Mouse (Mus musculus) megakaryocyte progenitor cell, adult 5-6 weeks (primary cell): Measurements from ENCODE around the gene Hprt. TPM values are rescaled to one million over a fixed set of nuclear protein-coding genes. Genes with fewer than 3 reads are reported as not detected.
A peak's percentile ranks its signal among the peaks of the same experiment; 100 is the strongest.
"Not testable (repeated sequence)": the region's sequence is repeated elsewhere in the genome, so short reads cannot be mapped to it uniquely, and the experiment has no call there.

Experiments
- ATAC-seq: replicated peaks from 2 replicates; pipeline ENCODE4 v1.8.0; 2016; ENCODE audit warnings: mild to moderate bottlenecking, moderate TSS enrichment, inconsistent platforms; ENCODE audit not compliant: poor library complexity
- total RNA-seq, 2 experiments: library from RNA; stranded (forward) in 1 of 2; stranded (reverse) in 1 of 2; fragments of 157-497, 149-512 nt in 1 of 2; fragments of 200-1000 nt in 1 of 2; gene quantifications; 2 replicates each; pipeline versions ENCODE4 v1.2.3 to v1.2.4; 2015 to 2017

The Hprt gene
- 392 and 418 TPM in 2 replicates for total RNA-seq (2015)
- total RNA-seq (2017), result 395 and 396 TPM in 2 replicates

GRCm38 (mm10) chrX:52987905-52988783 lies at the start of gene Hprt:
TSS of gene Hprt (plus strand) at chrX:52988137.
- ATAC-seq, result peak; percentile 97

- no peak for ATAC-seq
These were observed 42.4 kb upstream of the Hprt start for GRCm38 (mm10) chrX:52945509-52945908.

GRCm38 (mm10) chrX:52949713-52950112 lies 38.2 kb upstream of the Hprt start:
- peak; percentile 69 for ATAC-seq

- ATAC-seq, result peak; percentile 57
These were observed 31.0 kb upstream of the Hprt start for GRCm38 (mm10) chrX:52956942-52957341.

GRCm38 (mm10) chrX:52961559-52962110 lies 26.3 kb upstream of the Hprt start:
- no peak for ATAC-seq

- ATAC-seq, result no peak
These were observed 22.8 kb upstream of the Hprt start for GRCm38 (mm10) chrX:52965149-52965548.

GRCm38 (mm10) chrX:52971211-52972006 lies 16.5 kb upstream of the Hprt start:
- peak; percentile 99 for ATAC-seq

- no peak for ATAC-seq
These were observed 15.8 kb upstream of the Hprt start for GRCm38 (mm10) chrX:52972129-52972528.

GRCm38 (mm10) chrX:52972680-52973079 lies 15.3 kb upstream of the Hprt start:
- peak; percentile 43; the same call in 1 of the 2 replicates for ATAC-seq

- ATAC-seq, result no peak
These were observed 9.4 kb upstream of the Hprt start for GRCm38 (mm10) chrX:52978576-52978975.

- ATAC-seq, result no peak
These were observed 6.6 kb upstream of the Hprt start for GRCm38 (mm10) chrX:52981378-52981777.

- not testable (repeated sequence) for ATAC-seq
These were observed 6.8 kb downstream of the Hprt start for GRCm38 (mm10) chrX:52994726-52995125.

GRCm38 (mm10) chrX:53004887-53005286 lies 16.9 kb downstream of the Hprt start:
- ATAC-seq, result not testable (repeated sequence)

- ATAC-seq, result peak; percentile 87
These were observed 18.1 kb downstream of the Hprt start for GRCm38 (mm10) chrX:53006062-53006461.

- no peak for ATAC-seq
These were observed 27.6 kb downstream of the Hprt start for GRCm38 (mm10) chrX:53015549-53015948.

GRCm38 (mm10) chrX:53023021-53023420 lies 35.1 kb downstream of the Hprt start:
- no peak for ATAC-seq

- peak; percentile 89 for ATAC-seq
These were observed 36.3 kb downstream of the Hprt start for GRCm38 (mm10) chrX:53024268-53024667.

- ATAC-seq, result no peak
These were observed 37.7 kb downstream of the Hprt start for GRCm38 (mm10) chrX:53025471-53026223.

GRCm38 (mm10) chrX:53029559-53029958 lies 41.6 kb downstream of the Hprt start:
- peak; percentile 48; the same call in 1 of the 2 replicates for ATAC-seq

GRCm38 (mm10) chrX:53038194-53038593 lies 50.3 kb downstream of the Hprt start:
- ATAC-seq, result no peak

GRCm38 (mm10) chrX:53039651-53040050 lies 51.7 kb downstream of the Hprt start:
- ATAC-seq, result no peak
